Mouse (Mus musculus) activated CD4-positive, CD25-positive, alpha-beta regulatory T cell, adult 4 months (primary cell): Measurements from ENCODE around the gene 4930404N11Rik. TPM values are rescaled to one million over a fixed set of nuclear protein-coding genes. Genes with fewer than 3 reads are reported as not detected.

Source experiments
- ATAC-seq: one replicate; pipeline ENCODE4 v1.8.0; 2017
- polyA plus RNA-seq, 2 experiments: library from polyadenylated mRNA; unstranded; fragments of 100-300 nt; shearing (Covaris generic); gene quantifications; one replicate each; pipeline ENCODE4 v1.2.1; 2017

4930404N11Rik gene
- polyA plus RNA-seq, 2 experiments from 2014 or later, result 2.1 TPM; not detected in 1

GRCm38 (mm10) chr10:81379809-81380378, 14.3 kb upstream of the 4930404N11Rik start:
- no peak for ATAC-seq

DNA sequence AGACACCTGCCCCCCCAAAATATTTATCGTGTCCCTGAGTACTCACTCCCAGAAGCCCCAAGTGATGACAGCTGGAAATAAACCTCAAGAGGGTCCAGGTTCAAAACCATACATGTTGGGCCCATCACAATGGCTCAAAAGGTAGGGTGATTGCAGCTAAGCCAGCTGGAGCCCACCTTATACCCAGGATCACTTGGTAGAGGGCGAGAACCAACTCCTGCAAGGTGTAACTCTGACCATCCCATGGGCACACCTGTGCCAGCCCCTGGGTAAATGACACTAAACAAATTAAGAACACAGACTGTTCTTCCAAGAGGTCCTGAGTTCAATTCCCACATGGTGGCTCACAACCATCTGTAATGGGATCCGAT, 13.6 kb upstream of the 4930404N11Rik start:
- ATAC-seq, result no peak

DNA sequence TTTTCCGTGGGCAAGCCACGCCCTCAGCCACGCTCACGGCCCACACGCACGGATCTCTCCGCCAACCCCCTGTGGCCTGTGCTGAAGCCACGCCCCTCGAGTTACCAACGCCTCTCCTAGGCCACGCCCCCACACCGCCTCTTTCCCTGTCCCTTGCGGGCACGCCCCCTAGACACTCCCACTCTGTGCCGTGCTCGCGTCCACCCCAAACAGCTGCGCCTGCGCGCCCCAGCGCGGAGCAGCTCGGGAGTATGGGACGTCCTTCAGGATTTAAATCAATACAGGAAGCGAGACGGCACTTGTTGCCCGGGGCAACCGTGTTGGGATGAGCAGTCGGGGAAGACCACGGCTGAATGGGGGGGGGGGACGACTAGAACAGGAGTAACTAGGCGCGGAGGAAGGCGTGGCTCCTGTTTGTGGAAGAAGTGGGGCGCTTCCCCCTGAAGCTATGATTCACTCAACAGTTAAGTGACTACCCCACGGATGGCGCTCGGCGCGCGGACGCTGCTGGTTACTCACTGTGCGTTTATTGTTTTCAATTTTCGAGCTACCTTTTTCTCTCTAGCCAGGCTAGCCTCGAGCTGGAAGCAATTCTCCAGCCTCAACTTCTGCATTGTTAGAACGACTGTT, 13.1 kb upstream of the 4930404N11Rik start:
- ATAC-seq, result peak; percentile 91

- ATAC-seq, result no peak
Measured at GRCm38 (mm10) chr10:81377793-81378552, 12.4 kb upstream of the 4930404N11Rik start, which contains the start of gene Fzr1. TSS of gene Fzr1 (minus strand) at chr10:81378516.

DNA sequence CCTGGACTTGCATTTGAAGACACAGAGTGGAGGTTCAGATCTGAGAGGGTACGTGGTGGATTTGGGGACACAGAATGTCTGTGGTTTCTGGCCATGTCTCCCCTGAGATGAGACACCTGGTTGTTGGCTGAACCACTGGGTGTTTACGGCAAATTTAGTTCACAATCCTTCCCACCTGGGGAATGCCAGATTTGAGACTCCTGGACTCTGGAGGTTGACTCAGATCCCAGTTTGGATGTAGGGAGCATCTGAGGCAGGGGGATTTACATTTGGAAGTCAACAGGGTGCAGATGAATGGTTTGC, 11.7 kb upstream of the 4930404N11Rik start:
- no peak for ATAC-seq

GRCm38 (mm10) chr10:81376561-81377361, 11.1 kb upstream of the 4930404N11Rik start:
- ATAC-seq, result no peak

DNA sequence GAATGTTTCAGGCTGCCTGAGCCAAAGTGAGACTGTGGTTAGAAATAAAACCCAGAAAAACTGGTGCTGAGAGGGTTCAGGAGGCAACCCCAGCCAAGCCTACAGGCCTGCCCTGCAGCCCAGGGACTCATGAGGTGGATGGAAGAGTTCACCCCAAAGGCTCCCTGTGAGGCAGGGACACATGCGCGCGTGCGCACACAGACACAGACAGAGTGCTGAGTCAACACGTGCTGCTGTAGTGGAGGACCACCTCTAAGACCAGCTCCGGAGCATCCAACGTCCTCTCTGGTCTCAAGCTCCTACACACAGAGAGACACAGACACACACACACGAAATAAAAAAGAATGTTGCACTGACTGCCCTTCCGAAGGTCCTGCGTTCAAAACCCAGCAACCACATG, 9.7 kb upstream of the 4930404N11Rik start:
- no peak for ATAC-seq

- no peak for ATAC-seq
Measured at GRCm38 (mm10) chr10:81367207-81367495, 1.5 kb upstream of the 4930404N11Rik start.

GRCm38 (mm10) chr10:81366477-81367206, 1.0 kb upstream of the 4930404N11Rik start:
- no peak for ATAC-seq

DNA sequence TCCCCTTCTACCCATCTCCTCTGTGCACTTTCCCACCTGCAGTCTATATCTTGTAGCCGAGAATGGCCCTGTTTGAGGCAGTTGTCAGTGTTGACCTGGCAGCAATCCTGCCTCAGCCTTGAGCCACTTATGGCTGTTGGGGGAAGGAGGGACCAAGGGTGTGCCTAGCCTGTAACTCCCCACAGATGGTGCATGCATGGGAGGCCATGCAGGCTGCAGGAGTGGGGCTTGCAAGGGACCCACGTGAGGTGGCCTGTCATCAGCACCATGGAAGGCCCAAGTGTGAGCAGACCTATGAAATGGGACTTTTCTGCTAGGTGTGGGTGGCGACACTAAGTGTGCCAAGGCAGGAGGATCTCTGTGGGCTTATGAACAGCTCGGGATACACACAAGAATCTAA, 543 bp downstream of the 4930404N11Rik start:
- no peak for ATAC-seq

GRCm38 (mm10) chr10:81364666-81365065, 950 bp downstream of the 4930404N11Rik start:
- ATAC-seq, result no peak

DNA sequence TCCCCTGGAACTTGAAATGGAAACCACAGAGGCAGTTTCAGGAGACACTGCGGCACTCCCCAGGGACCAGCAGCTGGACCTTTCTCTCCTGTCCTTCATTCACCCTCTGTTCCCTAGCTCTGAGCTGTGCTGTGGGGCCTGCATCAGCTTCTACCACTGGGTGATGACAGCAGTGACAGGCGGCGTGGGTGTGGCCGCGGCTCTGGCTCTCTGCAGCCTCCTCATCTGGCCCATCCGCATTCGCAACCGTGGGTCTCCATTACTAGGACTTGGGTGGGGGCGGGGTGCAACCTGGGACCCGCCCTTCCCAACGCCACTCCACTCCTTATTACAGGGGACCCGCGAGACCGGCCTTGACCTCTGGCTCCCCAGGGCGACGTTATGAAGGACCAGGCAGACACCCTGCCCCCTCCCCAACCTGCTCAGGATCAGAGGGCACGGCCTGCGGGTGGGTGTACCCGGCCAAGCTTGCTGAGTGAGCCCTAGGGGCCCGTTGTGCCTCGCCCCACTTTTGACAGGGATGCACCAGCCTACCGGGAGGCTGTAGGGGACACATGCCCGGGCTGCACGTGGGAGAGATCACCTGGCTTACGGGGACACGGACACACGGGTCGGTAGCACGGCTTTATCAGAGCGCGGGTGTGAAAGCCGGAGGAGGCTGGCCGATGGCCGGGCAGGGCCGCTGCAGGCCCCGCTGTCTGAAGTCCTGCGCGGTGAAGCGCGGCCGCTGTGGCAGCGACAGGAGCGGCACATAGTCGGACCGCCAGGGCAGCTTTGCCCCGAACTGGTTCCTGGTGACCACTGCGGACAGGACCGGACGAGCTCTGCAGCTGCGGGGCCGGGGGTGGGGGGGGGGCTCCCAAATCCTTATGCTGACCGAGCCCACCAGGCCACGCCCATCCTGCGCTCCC, 1.9 kb downstream of the 4930404N11Rik start:
- ATAC-seq, result no peak

DNA sequence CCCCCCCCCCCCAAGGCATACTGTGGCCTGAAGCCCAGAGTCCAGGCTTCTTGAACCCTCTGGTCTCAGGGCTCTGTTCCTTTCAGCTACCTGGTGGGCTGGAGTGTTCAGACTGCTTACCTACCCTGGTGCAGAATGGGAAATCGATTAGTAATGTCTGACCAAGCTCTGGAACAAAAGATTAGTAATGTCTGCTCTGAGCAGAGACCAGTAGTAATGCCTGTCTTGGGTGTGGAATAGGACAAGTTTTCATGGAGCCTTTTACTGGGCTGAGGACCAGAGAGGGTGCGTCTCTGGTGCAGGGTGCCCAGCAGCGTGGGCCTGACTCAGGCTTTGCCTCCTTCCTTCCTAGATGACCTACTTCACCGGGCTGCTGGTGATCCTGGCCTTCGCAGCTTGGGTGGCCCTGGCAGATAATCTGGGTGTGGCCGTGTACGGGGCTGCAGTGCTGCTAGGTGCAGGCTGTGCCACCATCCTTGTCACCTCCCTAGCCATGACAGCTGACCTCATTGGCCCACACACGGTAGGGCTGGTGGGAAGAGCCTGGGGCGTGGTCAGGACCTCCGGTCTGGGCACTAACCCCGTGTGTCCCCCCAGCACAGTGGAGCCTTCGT, 3.2 kb downstream of the 4930404N11Rik start:
- no peak for ATAC-seq

DNA sequence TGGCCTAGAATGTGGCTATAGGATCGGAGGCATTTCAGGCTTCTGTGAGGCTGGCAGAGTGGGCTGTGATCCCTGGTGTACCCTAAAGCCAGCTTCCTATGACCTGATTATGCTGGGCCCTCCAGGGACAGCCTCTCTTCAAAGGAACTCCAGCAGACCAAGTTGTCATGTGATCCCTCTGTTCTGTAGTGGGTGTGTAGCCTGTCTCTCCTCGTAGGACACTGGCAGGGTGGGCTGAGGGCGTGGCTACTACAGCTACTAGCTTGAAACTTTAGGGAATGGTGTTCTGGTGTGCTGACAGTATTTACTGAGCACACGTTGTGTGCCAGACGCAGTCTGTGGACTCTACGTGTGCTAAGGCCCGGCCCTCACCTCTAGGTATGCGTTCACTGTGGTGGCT, 4.9 kb downstream of the 4930404N11Rik start:
- ATAC-seq, result no peak

- no peak for ATAC-seq
Measured at GRCm38 (mm10) chr10:81358841-81359240, 6.8 kb downstream of the 4930404N11Rik start.

- ATAC-seq, result no peak
Measured at GRCm38 (mm10) chr10:81358209-81358608, 7.4 kb downstream of the 4930404N11Rik start.

DNA sequence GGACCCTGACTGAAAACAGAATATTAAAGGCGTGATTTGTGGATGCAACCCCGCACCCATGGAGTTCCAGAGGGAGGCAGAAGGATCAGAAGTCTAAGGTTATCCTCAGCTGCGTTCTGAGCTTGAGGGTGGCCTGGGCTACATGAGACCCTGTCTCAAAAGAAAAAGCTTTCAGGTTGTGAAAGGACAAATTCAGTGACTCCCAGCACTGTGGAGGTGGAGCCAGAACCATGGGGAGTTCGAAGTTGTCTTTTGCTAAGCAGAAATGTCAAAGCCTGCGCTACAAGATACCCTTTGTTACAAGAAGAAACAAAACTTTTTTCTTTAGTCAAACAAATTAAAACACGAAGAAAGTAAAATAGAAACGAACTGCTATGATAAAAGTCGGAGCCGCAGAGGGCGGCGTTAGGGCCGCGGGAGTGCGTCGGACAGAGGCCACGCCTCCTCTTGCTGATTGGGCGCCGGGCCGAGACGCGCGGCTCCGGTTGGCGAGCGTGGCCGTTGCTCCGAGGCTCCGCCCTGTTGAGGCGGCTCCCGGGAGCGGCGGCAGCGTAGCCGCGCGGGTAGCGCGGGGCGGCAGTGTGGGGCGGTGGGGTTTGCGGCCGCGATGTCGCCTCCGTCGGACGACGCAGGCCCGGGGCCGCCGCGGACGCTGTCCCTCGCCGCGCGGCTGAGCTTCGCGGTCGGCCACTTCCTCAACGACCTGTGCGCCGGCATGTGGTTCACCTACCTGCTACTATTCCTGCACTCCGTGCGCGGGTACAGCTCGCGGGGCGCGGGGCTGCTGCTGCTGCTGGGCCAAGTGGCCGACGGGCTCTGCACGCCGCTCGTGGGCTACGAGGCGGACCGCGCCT, 8.4 kb downstream of the 4930404N11Rik start, which contains the start of gene Mfsd12:
Mfsd12 (plus strand) TSS at position 501 of the 854 bp plus-strand sequence.
- ATAC-seq, result peak; percentile 91

- ATAC-seq, result no peak
Measured at GRCm38 (mm10) chr10:81356352-81356990, 9.1 kb downstream of the 4930404N11Rik start.

DNA sequence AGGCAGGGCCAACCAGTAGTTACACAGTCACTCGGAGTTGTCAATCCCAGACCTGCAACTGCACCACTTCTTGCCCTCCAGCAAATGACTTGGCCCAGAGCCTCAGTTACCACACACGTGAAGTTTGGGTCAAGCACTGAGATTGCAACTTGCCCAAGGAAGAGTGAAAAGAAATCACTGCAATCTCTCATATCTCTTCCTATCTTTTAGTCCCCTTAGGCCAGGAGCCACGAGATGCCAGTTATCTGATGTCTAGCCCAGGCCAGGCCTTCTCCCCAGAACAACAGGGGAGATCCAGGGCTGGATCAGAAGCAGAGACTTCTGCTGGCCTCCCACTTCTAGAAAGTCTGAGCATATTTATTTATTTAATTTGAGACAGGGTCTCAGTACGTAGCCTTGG, 10.1 kb downstream of the 4930404N11Rik start:
- no peak for ATAC-seq
